Mouse (Mus musculus): ENCODE results near the gene Golim4.
A peak's percentile ranks its signal among the peaks of the same experiment; 100 is the strongest.
"Not testable (repeated sequence)": the region's sequence is repeated elsewhere in the genome, so short reads cannot be mapped to it uniquely, and the experiment has no call there.

The Golim4 gene

GRCm38 (mm10) chr3:75956551-75957302 is at the start of gene Golim4:
TSS of gene Golim4 (minus strand) at chr3:75956949.
- DNase-seq (ENCODE audit: extremely low spot score, low read depth, low spot score), result peak; percentile 58

- DNase-seq (ENCODE audit: extremely low spot score, low read depth, low spot score), result no peak
These were observed 48.9 kb upstream of the Golim4 start for GRCm38 (mm10) chr3:76005621-76006020.

- DNase-seq (ENCODE audit: extremely low spot score, low read depth, low spot score), result peak; percentile 2
These were observed 44.4 kb upstream of the Golim4 start for GRCm38 (mm10) chr3:76001156-76001555.

GRCm38 (mm10) chr3:76000481-76000880 is 43.7 kb upstream of the Golim4 start:
- no peak for DNase-seq (ENCODE audit: extremely low spot score, low read depth, low spot score)

GRCm38 (mm10) chr3:75981031-75981750 is 24.4 kb upstream of the Golim4 start:
- not testable (repeated sequence) for DNase-seq (ENCODE audit: extremely low spot score, low read depth, low spot score)

- not testable (repeated sequence) for DNase-seq (ENCODE audit: extremely low spot score, low read depth, low spot score)
These were observed 6.3 kb upstream of the Golim4 start for GRCm38 (mm10) chr3:75962784-75963772.

- no peak for DNase-seq (ENCODE audit: extremely low spot score, low read depth, low spot score)
These were observed 873 bp downstream of the Golim4 start for GRCm38 (mm10) chr3:75955661-75956491.

- no peak for DNase-seq (ENCODE audit: extremely low spot score, low read depth, low spot score)
These were observed 2.6 kb downstream of the Golim4 start for GRCm38 (mm10) chr3:75954185-75954584.

- DNase-seq (ENCODE audit: extremely low spot score, low read depth, low spot score), result no peak
These were observed 4.3 kb downstream of the Golim4 start for GRCm38 (mm10) chr3:75952328-75953060.

GRCm38 (mm10) chr3:75950897-75951296 is 5.9 kb downstream of the Golim4 start:
- no peak for DNase-seq (ENCODE audit: extremely low spot score, low read depth, low spot score)

- DNase-seq (ENCODE audit: extremely low spot score, low read depth, low spot score), result no peak
These were observed 7.4 kb downstream of the Golim4 start for GRCm38 (mm10) chr3:75949358-75949757.

- DNase-seq (ENCODE audit: extremely low spot score, low read depth, low spot score), result no peak
These were observed 8.1 kb downstream of the Golim4 start for GRCm38 (mm10) chr3:75948541-75949095.

- DNase-seq (ENCODE audit: extremely low spot score, low read depth, low spot score), result no peak
These were observed 8.7 kb downstream of the Golim4 start for GRCm38 (mm10) chr3:75948003-75948402.

GRCm38 (mm10) chr3:75942303-75943060 is 14.3 kb downstream of the Golim4 start:
- no peak for DNase-seq (ENCODE audit: extremely low spot score, low read depth, low spot score)

- DNase-seq (ENCODE audit: extremely low spot score, low read depth, low spot score), result no peak
These were observed 14.9 kb downstream of the Golim4 start for GRCm38 (mm10) chr3:75941864-75942263.

- no peak for DNase-seq (ENCODE audit: extremely low spot score, low read depth, low spot score)
These were observed 20.6 kb downstream of the Golim4 start for GRCm38 (mm10) chr3:75936152-75936551.

GRCm38 (mm10) chr3:75930659-75931225 is 26.0 kb downstream of the Golim4 start:
- DNase-seq (ENCODE audit: extremely low spot score, low read depth, low spot score), result no peak

GRCm38 (mm10) chr3:75929926-75930548 is 26.7 kb downstream of the Golim4 start:
- DNase-seq (ENCODE audit: extremely low spot score, low read depth, low spot score), result no peak
